Comparison of ENCODE assay signal across 10 mouse cellular contexts in the genomic region with DNA sequence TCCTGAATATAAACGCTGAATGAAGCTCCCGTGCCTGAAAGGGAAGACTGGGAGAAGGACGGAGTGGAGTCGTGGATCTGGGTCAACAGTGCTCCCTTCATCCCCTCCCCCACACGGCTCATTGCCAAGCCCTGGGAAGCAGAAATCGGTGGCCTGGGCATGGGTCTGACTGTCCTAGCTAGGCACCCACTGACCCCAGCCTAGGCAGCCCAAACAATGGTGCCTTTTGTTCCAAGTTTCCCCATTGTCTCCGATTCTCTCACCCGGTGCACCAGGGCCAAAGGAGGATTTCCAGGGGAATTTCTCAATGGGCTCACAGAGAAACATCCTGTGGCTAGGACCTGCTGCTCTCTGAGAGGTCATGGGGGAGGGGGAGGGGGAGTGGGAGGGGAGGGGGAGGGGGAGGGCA. TPM values are rescaled to one million over a fixed set of nuclear protein-coding genes. Genes with fewer than 3 reads are reported as not detected.
A peak's percentile ranks its signal among the peaks of the same experiment; 100 is the strongest.
DNase-seq lines count a peak whose midpoint lies in the region; ATAC-seq and TF ChIP-seq lines count a peak whose summit lies in the region.
"Had no signal": no experiment of that assay in that cellular context is flagged by ENCODE, and none has a peak within 500 bp of the region (broad histone marks: within the 10 kb centered on the region; RNA-seq: fewer than 3 reads in every experiment).

No protein-coding gene starts in this region.

- 0 out of 2 replicates have a peak, but pooled peaks cover 2% of the 10 kb centered on the region for H3K36me3 ChIP-seq in forebrain, embryonic 10.5 days (replicated peaks)
- H3K36me3 ChIP-seq in forebrain, embryonic 11.5 days (ENCODE audit: control insufficient read depth, insufficient read depth, low read length) = no peaks in the 10 kb centered on the region
- H3K36me3 ChIP-seq in G1E (replicated peaks) = no peaks in the 10 kb centered on the region
- no peaks in the 10 kb centered on the region for H3K36me3 ChIP-seq in embryonic facial prominence, embryonic 12.5 days
- no peaks in the 10 kb centered on the region for H3K36me3 ChIP-seq in intestine, embryonic 16.5 days (ENCODE audit: control insufficient read depth, insufficient read depth, low read length)
- H3K36me3 ChIP-seq in midbrain, embryonic 13.5 days = no peaks in the 10 kb centered on the region
- H3K36me3 ChIP-seq: embryonic facial prominence, embryonic 15.5 days; liver, embryonic 13.5 days had no signal

- H3K4me3 ChIP-seq in forebrain, embryonic 10.5 days = peak overlapping the region; percentile 15; the same call in 1 of the 2 replicates
- no peak overlapping the region for H3K4me3 ChIP-seq in forebrain, embryonic 11.5 days (ENCODE audit: low read depth, low read length)
- H3K4me3 ChIP-seq in G1E (ENCODE audit: low read depth, low read length) = 0 out of 2 replicates have a peak overlapping the region, but pooled peaks have one; percentile 3
- no peak overlapping the region for H3K4me3 ChIP-seq in embryonic facial prominence, embryonic 12.5 days
- no peak overlapping the region for H3K4me3 ChIP-seq in intestine, embryonic 16.5 days (ENCODE audit: low read length)
- no peak overlapping the region for H3K4me3 ChIP-seq in midbrain, embryonic 13.5 days (replicated peaks)
- H3K4me3 ChIP-seq: embryonic facial prominence, embryonic 15.5 days; liver, embryonic 13.5 days had no signal

- H3K4me2 ChIP-seq in forebrain, embryonic 11.5 days (ENCODE audit: low read depth, low read length, severe bottlenecking) = no peak overlapping the region
- H3K4me2 ChIP-seq in embryonic facial prominence, embryonic 12.5 days (replicated peaks) = no peak overlapping the region
- no peak overlapping the region for H3K4me2 ChIP-seq in intestine, embryonic 16.5 days (ENCODE audit: low read depth, low read length)
- H3K4me2 ChIP-seq in midbrain, embryonic 13.5 days (replicated peaks) = peak overlapping the region; percentile 25; the same call in 1 of the 2 replicates
- H3K4me2 ChIP-seq: embryonic facial prominence, embryonic 15.5 days; liver, embryonic 13.5 days had no signal

- no peak overlapping the region for H3K9ac ChIP-seq in forebrain, embryonic 11.5 days (ENCODE audit: low read length)
- no peak overlapping the region for H3K9ac ChIP-seq in embryonic facial prominence, embryonic 12.5 days
- H3K9ac ChIP-seq in intestine, embryonic 16.5 days (ENCODE audit: low read depth, low read length) = 0 out of 2 replicates have a peak overlapping the region, but pooled peaks have one; percentile 24
- H3K9ac ChIP-seq in midbrain, embryonic 13.5 days (replicated peaks) = peak overlapping the region; percentile 48; the same call in 1 of the 2 replicates
- H3K9ac ChIP-seq: embryonic facial prominence, embryonic 15.5 days; liver, embryonic 13.5 days had no signal

- H3K9me3 ChIP-seq in forebrain, embryonic 10.5 days = no peaks in the 10 kb centered on the region
- no peaks in the 10 kb centered on the region for H3K9me3 ChIP-seq in forebrain, embryonic 11.5 days (ENCODE audit: control insufficient read depth, low read length)
- peaks cover 95% of the 10 kb centered on the region for H3K9me3 ChIP-seq in G1E (replicated peaks)
- H3K9me3 ChIP-seq in embryonic facial prominence, embryonic 12.5 days = no peaks in the 10 kb centered on the region
- no peaks in the 10 kb centered on the region for H3K9me3 ChIP-seq in intestine, embryonic 16.5 days (ENCODE audit: control insufficient read depth, low read length)
- no peaks in the 10 kb centered on the region for H3K9me3 ChIP-seq in midbrain, embryonic 13.5 days
- H3K9me3 ChIP-seq: embryonic facial prominence, embryonic 15.5 days; liver, embryonic 13.5 days had no signal

- H3K4me1 ChIP-seq in forebrain, embryonic 10.5 days = peaks cover 94% of the 10 kb centered on the region
- H3K4me1 ChIP-seq in forebrain, embryonic 11.5 days (replicated peaks; ENCODE audit: control insufficient read depth, insufficient read depth, low read length) = peaks cover 14% of the 10 kb centered on the region
- H3K4me1 ChIP-seq in G1E (ENCODE audit: insufficient read depth, low read depth, low read length) = no peaks in the 10 kb centered on the region
- peaks cover 37% of the 10 kb centered on the region for H3K4me1 ChIP-seq in embryonic facial prominence, embryonic 12.5 days
- peaks cover 55% of the 10 kb centered on the region for H3K4me1 ChIP-seq in intestine, embryonic 16.5 days (ENCODE audit: control insufficient read depth, insufficient read depth, low read length)
- peaks cover 80% of the 10 kb centered on the region for H3K4me1 ChIP-seq in midbrain, embryonic 13.5 days (replicated peaks)

- H3K27me3 ChIP-seq in forebrain, embryonic 10.5 days (ENCODE audit: poor library complexity, severe bottlenecking) = no peaks in the 10 kb centered on the region
- H3K27me3 ChIP-seq in forebrain, embryonic 11.5 days (ENCODE audit: control insufficient read depth, insufficient read depth, low read length) = no peaks in the 10 kb centered on the region
- no peaks in the 10 kb centered on the region; the same call in 1 of the 2 replicates for H3K27me3 ChIP-seq in G1E (ENCODE audit: insufficient read depth, low read length)
- H3K27me3 ChIP-seq in embryonic facial prominence, embryonic 12.5 days = no peaks in the 10 kb centered on the region
- H3K27me3 ChIP-seq in intestine, embryonic 16.5 days (replicated peaks; ENCODE audit: control insufficient read depth, insufficient read depth, low read length) = no peaks in the 10 kb centered on the region
- H3K27me3 ChIP-seq in midbrain, embryonic 13.5 days = no peaks in the 10 kb centered on the region
- H3K27me3 ChIP-seq: embryonic facial prominence, embryonic 15.5 days; liver, embryonic 13.5 days had no signal

- DNase-seq in forebrain, embryonic 10.5 days (ENCODE audit: extremely low spot score, low spot score) = peak; percentile 57
- DNase-seq in forebrain, embryonic 11.5 days (ENCODE audit: low spot score) = no peak
- DNase-seq in G1E (ENCODE audit: low spot score) = no peak
- no peak for DNase-seq in B cell, adult 2 months
- no peak for DNase-seq in thymus, adult 18-20 months
- DNase-seq: liver, embryonic 13.5 days had no signal

- WGBS in forebrain, embryonic 10.5 days = 5% methylated on average over 8 of the region's 8 CpGs
- 5% methylated on average over 8 of the region's 8 CpGs for WGBS in forebrain, embryonic 11.5 days
- 10% methylated on average over 8 of the region's 8 CpGs for WGBS in embryonic facial prominence, embryonic 12.5 days
- 24% methylated on average over 8 of the region's 8 CpGs for WGBS in intestine, embryonic 16.5 days
- 1% methylated on average over 8 of the region's 8 CpGs for WGBS in midbrain, embryonic 13.5 days

- peak overlapping the region; percentile 78 for H3K27ac ChIP-seq in forebrain, embryonic 10.5 days
- H3K27ac ChIP-seq in forebrain, embryonic 11.5 days (ENCODE audit: low read depth, low read length) = no peak overlapping the region
- H3K27ac ChIP-seq in embryonic facial prominence, embryonic 12.5 days = 0 out of 2 replicates have a peak overlapping the region, but pooled peaks have one; percentile 1
- H3K27ac ChIP-seq in intestine, embryonic 16.5 days (ENCODE audit: low read length) = peak overlapping the region; percentile 33; the same call in 1 of the 2 replicates
- peak overlapping the region; percentile 69 for H3K27ac ChIP-seq in midbrain, embryonic 13.5 days
- H3K27ac ChIP-seq: embryonic facial prominence, embryonic 15.5 days; liver, embryonic 13.5 days had no signal

- no peak; the same call in none of the 2 replicates for ATAC-seq in forebrain, embryonic 11.5 days (replicated peaks; ENCODE audit: low FRiP score)
- no peak for ATAC-seq in G1E (ENCODE audit: extremely low read depth, insufficient number of reproducible peaks, low FRiP score, poor library complexity, severe bottlenecking)
- ATAC-seq in embryonic facial prominence, embryonic 12.5 days (ENCODE audit: insufficient number of reproducible peaks, insufficient read depth, low FRiP score, low TSS enrichment) = no peak
- no peak for ATAC-seq in intestine, embryonic 16.5 days
- ATAC-seq in midbrain, embryonic 13.5 days = peak; percentile 55

- TF ChIP-seq CTCF in G1E (IDR thresholded peaks at IDR 0.05; ENCODE audit: low read depth, low read length) = no peak

RNA-seq across cellular contexts. Expression of a gene that starts 19.7 kb away (rescaled TPM):
- polyA plus RNA-seq in forebrain, embryonic 10.5 days (2016; fragmentation: Nextera tagmentation; extraction: Ambion mirVana) = 13.5 and 14.6 TPM in 2 replicates
- polyA plus RNA-seq in forebrain, embryonic 11.5 days (2014; fragmentation: Nextera tagmentation; extraction: Ambion mirVana) = 18.0 and 18.8 TPM in 2 replicates
- not detected in 2 replicates for total RNA-seq in G1E (2014; fragmentation: Nextera tagmentation)
- 0.05 TPM in 1 of 2 replicates, not detected in the other for total RNA-seq in G1E (2017)
- polyA plus RNA-seq in G1E (2012) = not detected in 2 replicates
- polyA plus RNA-seq in embryonic facial prominence, embryonic 12.5 days (2016; fragmentation: Nextera tagmentation; extraction: Ambion mirVana) = 7.7 and 7.9 TPM in 2 replicates
- polyA plus RNA-seq in intestine, embryonic 16.5 days (2015; fragmentation: Nextera tagmentation; extraction: Ambion mirVana) = 4.8 and 7.1 TPM in 2 replicates
- polyA plus RNA-seq in midbrain, embryonic 13.5 days (2015; fragmentation: Nextera tagmentation; extraction: Ambion mirVana) = 19.5 and 21.5 TPM in 2 replicates

RNA-seq across cellular contexts. Expression of a gene that starts 50.6 kb away (rescaled TPM):
- 2.8 and 3.4 TPM in 2 replicates for polyA plus RNA-seq in forebrain, embryonic 10.5 days (2016; fragmentation: Nextera tagmentation; extraction: Ambion mirVana)
- 2.5 and 3.0 TPM in 2 replicates for polyA plus RNA-seq in forebrain, embryonic 11.5 days (2014; fragmentation: Nextera tagmentation; extraction: Ambion mirVana)
- not detected in 2 replicates for total RNA-seq in G1E (2014; fragmentation: Nextera tagmentation)
- total RNA-seq in G1E (2017) = 0.05 and 0.06 TPM in 2 replicates
- not detected in 2 replicates for polyA plus RNA-seq in G1E (2012)
- polyA plus RNA-seq in embryonic facial prominence, embryonic 12.5 days (2016; fragmentation: Nextera tagmentation; extraction: Ambion mirVana) = 1.0 and 1.1 TPM in 2 replicates
- 0.43 and 0.53 TPM in 2 replicates for polyA plus RNA-seq in intestine, embryonic 16.5 days (2015; fragmentation: Nextera tagmentation; extraction: Ambion mirVana)
- 2.0 and 2.9 TPM in 2 replicates for polyA plus RNA-seq in midbrain, embryonic 13.5 days (2015; fragmentation: Nextera tagmentation; extraction: Ambion mirVana)
- polyA plus RNA-seq: liver, embryonic 13.5 days had no signal

Comparison
In these comparisons a context has a peak if more than half of its experiments do, and no peak if none do; other contexts are left out.
1. H3K4me3 ChIP-seq: peak in forebrain, embryonic 10.5 days (single experiment) and G1E (single experiment); none in forebrain, embryonic 11.5 days (single experiment), embryonic facial prominence, embryonic 12.5 days (single experiment), intestine, embryonic 16.5 days (single experiment) and midbrain, embryonic 13.5 days (single experiment).
2. H3K9ac ChIP-seq: peak in intestine, embryonic 16.5 days (single experiment) and midbrain, embryonic 13.5 days (single experiment); none in forebrain, embryonic 11.5 days (single experiment) and embryonic facial prominence, embryonic 12.5 days (single experiment).